Mouse (Mus musculus) heart, embryonic 12.5 days (tissue): ENCODE results near the gene Elmo2. TPM values are rescaled to one million over a fixed set of nuclear protein-coding genes. Genes with fewer than 3 reads are reported as not detected.

Experiments
- ATAC-seq: fragments of 200-750 bp; cut with Nextera tagmentation; 2 replicates; pipeline ENCODE4 v1.8.0; 2017; ENCODE audit warnings: moderate TSS enrichment, moderate library complexity; ENCODE audit not compliant: insufficient number of reproducible peaks, low FRiP score
- H3K27ac ChIP-seq: fragments of 300-500 bp; sonication (generic); 2 replicates; pipeline ENCODE4 v1.5.1; 2016; ENCODE audit warnings: mild to moderate bottlenecking, moderate library complexity; ENCODE audit not compliant: poor library complexity, severe bottlenecking
- H3K27me3 ChIP-seq: fragments of 300-500 bp; sonication (generic); replicated peaks from 2 replicates; pipeline ENCODE4 v1.6.1; 2016; ENCODE audit warnings: mild to moderate bottlenecking, moderate library complexity
- H3K36me3 ChIP-seq: fragments of 300-500 bp; sonication (generic); 2 replicates; pipeline ENCODE4 v1.6.1; 2016; ENCODE audit warnings: mild to moderate bottlenecking, moderate library complexity
- H3K4me1 ChIP-seq: fragments of 300-500 bp; sonication (generic); replicated peaks from 2 replicates; pipeline ENCODE4 v1.6.1; 2016; ENCODE audit warnings: mild to moderate bottlenecking
- H3K4me2 ChIP-seq: fragments of 300-500 bp; sonication (generic); 2 replicates; pipeline ENCODE4 v1.6.1; 2016; ENCODE audit warnings: mild to moderate bottlenecking, moderate library complexity
- H3K4me3 ChIP-seq: fragments of 300-500 bp; sonication (generic); 2 replicates; pipeline ENCODE4 v1.5.1; 2016; ENCODE audit warnings: mild to moderate bottlenecking
- H3K9ac ChIP-seq: fragments of 300-500 bp; sonication (generic); 2 replicates; pipeline ENCODE4 v1.6.1; 2016; ENCODE audit warnings: mild to moderate bottlenecking, moderate library complexity
- H3K9me3 ChIP-seq: fragments of 300-500 bp; sonication (generic); replicated peaks from 2 replicates; pipeline ENCODE4 v1.6.1; 2016; ENCODE audit warnings: mild to moderate bottlenecking, moderate library complexity
- WGBS: fragments of 180-500 bp; shearing (Covaris S2); methylation state at CpG from one replicate; pipeline ENCODE4 v1.1.7; 2016; 5-methylcytosine and 5-hydroxymethylcytosine counted together
- polyA plus RNA-seq: library from polyadenylated mRNA; unstranded; fragments of >200 nt; fragmentation: Nextera tagmentation; extraction: Ambion mirVana; gene quantifications from 2 replicates; pipeline ENCODE4 v1.2.1, GENCODE M21; 2016

Gene Elmo2
- polyA plus RNA-seq, 1 experiment from 2014 or later: 47.1 TPM

DNA sequence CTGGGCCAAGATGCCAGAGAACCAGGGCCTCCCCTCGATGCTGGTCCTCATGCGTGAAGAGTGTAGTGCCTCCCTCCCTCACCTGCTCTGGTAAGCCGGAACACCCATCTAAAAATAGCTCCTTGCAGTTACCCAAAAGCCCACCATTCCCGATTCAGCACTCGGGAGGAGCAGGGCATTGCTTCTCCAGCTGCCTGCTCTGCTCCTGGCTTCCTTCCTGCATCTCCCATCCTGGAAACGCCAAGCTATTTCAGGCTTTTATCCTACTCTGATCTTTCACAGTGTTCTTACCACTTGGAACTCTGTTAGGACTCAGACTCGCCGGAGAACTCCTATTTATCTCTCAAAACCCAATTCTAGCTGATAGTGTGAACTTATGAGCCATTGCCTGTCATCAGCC lies 85.9 kb downstream of the Elmo2 start:
- no peak overlapping the region for H3K27ac ChIP-seq
- 0 out of 2 replicates have a peak, but pooled peaks cover under 1% of the 10 kb centered on the region for H3K4me1 ChIP-seq
- WGBS: 11% methylated on average over 8 of the region's 8 CpGs
- no peak overlapping the region for H3K4me3 ChIP-seq
- no peak for ATAC-seq
- no peaks in the 10 kb centered on the region for H3K36me3 ChIP-seq
- H3K9me3 ChIP-seq: no peaks in the 10 kb centered on the region
- H3K9ac ChIP-seq: no peak overlapping the region
- H3K4me2 ChIP-seq: no peak overlapping the region
- H3K27me3 ChIP-seq: peaks cover 97% of the 10 kb centered on the region

GRCm38 (mm10) chr2:165239533-165240144 lies 86.6 kb downstream of the Elmo2 start:
- Histone ChIP-seq H3K4me3 (no peak overlapping the region), H3K36me3 (no peaks in the 10 kb centered on the region), H3K9ac (no peak overlapping the region), H3K4me2 (no peak overlapping the region), H3K9me3 (no peaks in the 10 kb centered on the region), H3K27me3 (peaks cover 99% of the 10 kb centered on the region), H3K27ac (no peak overlapping the region), H3K4me1 (peaks cover 7% of the 10 kb centered on the region)
- WGBS: 13% methylated on average over 15 of the region's 15 CpGs
- no peak for ATAC-seq

DNA sequence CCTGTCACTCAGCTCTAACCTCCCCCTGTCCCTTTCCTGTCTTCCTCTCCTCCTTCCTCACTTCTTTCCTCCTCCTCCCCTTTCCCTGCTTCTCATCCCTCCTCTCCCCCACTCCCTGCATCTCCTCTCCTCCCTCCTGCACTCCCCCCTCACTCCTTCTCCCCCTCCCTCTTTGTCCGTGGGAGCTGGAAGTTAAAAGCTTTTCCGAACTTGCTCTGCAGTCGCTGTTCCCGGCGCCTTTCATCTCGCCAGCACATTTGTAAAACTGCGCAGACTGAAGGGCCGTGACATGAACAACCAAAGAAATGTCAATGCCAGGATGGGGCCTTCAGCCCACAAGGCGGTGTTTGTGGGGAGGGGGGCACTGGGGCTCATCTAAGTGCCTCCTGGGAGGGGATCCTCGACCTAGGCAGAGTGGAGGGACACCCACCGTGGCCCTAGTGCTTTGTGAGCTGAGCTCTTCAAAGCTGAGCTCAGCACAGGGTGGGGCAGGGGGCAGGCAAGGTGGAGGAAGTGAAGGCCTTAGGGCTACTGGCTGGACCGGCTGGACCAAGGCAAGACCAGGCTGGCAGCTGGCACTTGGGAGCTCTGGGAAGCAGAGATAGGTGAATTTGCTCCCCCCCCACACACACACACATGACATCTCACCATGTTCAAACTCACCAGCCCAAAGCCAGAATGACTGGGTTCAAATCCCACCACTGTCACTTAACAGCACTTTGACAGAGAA lies 87.7 kb downstream of the Elmo2 start:
- no peak overlapping the region for H3K4me2 ChIP-seq
- no peak for ATAC-seq
- 13% methylated on average over 12 of the region's 12 CpGs for WGBS
- H3K27me3 ChIP-seq: peaks cover 99% of the 10 kb centered on the region
- H3K27ac ChIP-seq: no peak overlapping the region
- no peak overlapping the region for H3K4me3 ChIP-seq
- H3K36me3 ChIP-seq: no peaks in the 10 kb centered on the region
- no peak overlapping the region for H3K9ac ChIP-seq
- peaks cover 15% of the 10 kb centered on the region for H3K4me1 ChIP-seq
- no peaks in the 10 kb centered on the region for H3K9me3 ChIP-seq

Other genes with a start within 250 kb of the Elmo2 start
- not detected in 2 replicates for gene 1700025C18Rik, start 235.7 kb downstream of the Elmo2 start, polyA plus RNA-seq
- not detected in 2 replicates for gene Cdh22, start 91.6 kb downstream of the Elmo2 start, polyA plus RNA-seq
- 39.7 and 40.6 TPM in 2 replicates for gene Slc35c2, start 38.6 kb downstream of the Elmo2 start, polyA plus RNA-seq
- gene Zfp663, start 42.2 kb upstream of the Elmo2 start, polyA plus RNA-seq: 0.08 TPM in 1 of 2 replicates, not detected in the other
- 9.7 and 10.1 TPM in 2 replicates for gene Zfp334, start 61.8 kb upstream of the Elmo2 start, polyA plus RNA-seq
- gene Ocstamp, start 73.9 kb upstream of the Elmo2 start, polyA plus RNA-seq: 0.11 TPM in 1 of 2 replicates, not detected in the other
- 0.06 and 0.19 TPM in 2 replicates for gene Slc13a3, start 146.8 kb upstream of the Elmo2 start, polyA plus RNA-seq
- 22.6 and 23.2 TPM in 2 replicates for gene Trp53rka, start 166.8 kb upstream of the Elmo2 start, polyA plus RNA-seq
- gene Slc2a10, start 177.3 kb upstream of the Elmo2 start, polyA plus RNA-seq: 5.7 and 6.3 TPM in 2 replicates